Comparison of ENCODE assay signal across 19 mouse cellular contexts in genomic region chr15:93804703-93805102, GRCm38 (mm10).
DNase-seq lines count a peak whose midpoint lies in the region; ATAC-seq and TF ChIP-seq lines count a peak whose summit lies in the region.
"Had no signal": no experiment of that assay in that cellular context is flagged by ENCODE, and none has a peak within 500 bp of the region (broad histone marks: within the 10 kb centered on the region; RNA-seq: fewer than 3 reads in every experiment).

No protein-coding gene starts in this region.

- no peaks in the 10 kb centered on the region for H3K27me3 ChIP-seq in lung, embryonic 15.5 days
- H3K27me3 ChIP-seq in lung, postnatal 0 days (replicated peaks; ENCODE audit: insufficient read depth, low read length): no peaks in the 10 kb centered on the region
- H3K27me3 ChIP-seq: heart, embryonic 12.5 days had no signal

- TF ChIP-seq EP300 in lung, postnatal 0 days (IDR thresholded peaks at IDR 0.05): no peak

- H3K4me1 ChIP-seq in lung, embryonic 15.5 days: peaks cover 3% of the 10 kb centered on the region; the same call in 1 of the 2 replicates
- H3K4me1 ChIP-seq in lung, postnatal 0 days (ENCODE audit: insufficient read depth, low read depth, low read length): no peaks in the 10 kb centered on the region
- H3K4me1 ChIP-seq: embryonic facial prominence, embryonic 10.5 days; forebrain, embryonic 10.5 days; heart, embryonic 12.5 days; hindbrain, embryonic 10.5 days had no signal

- peak; percentile 75; the same call in 1 of the 2 replicates for ATAC-seq in lung, embryonic 15.5 days (ENCODE audit: borderline replicate concordance, extremely low read depth, low FRiP score, low TSS enrichment)
- ATAC-seq in lung, postnatal 0 days: no peak
- ATAC-seq: forebrain, embryonic 14.5 days had no signal

- H3K27ac ChIP-seq in lung, embryonic 15.5 days: no peak overlapping the region
- no peak overlapping the region for H3K27ac ChIP-seq in lung, postnatal 0 days (ENCODE audit: low read length)
- H3K27ac ChIP-seq: embryonic facial prominence, embryonic 10.5 days; forebrain, embryonic 10.5 days; gastrocnemius, adult 2 months; heart, adult 2 months; hindbrain, embryonic 10.5 days; hindbrain, embryonic 14.5 days had no signal

- no peak overlapping the region for H3K4me3 ChIP-seq in lung, embryonic 15.5 days
- H3K4me3 ChIP-seq in lung, postnatal 0 days (ENCODE audit: low read depth, low read length): no peak overlapping the region
- H3K4me3 ChIP-seq: embryonic facial prominence, embryonic 10.5 days; forebrain, embryonic 10.5 days; gastrocnemius, adult 2 months; heart, adult 2 months; heart, embryonic 12.5 days; hindbrain, embryonic 10.5 days had no signal

- no peaks in the 10 kb centered on the region for H3K9me3 ChIP-seq in lung, embryonic 15.5 days
- no peaks in the 10 kb centered on the region for H3K9me3 ChIP-seq in lung, postnatal 0 days (ENCODE audit: low read length)
- H3K9me3 ChIP-seq: embryonic facial prominence, embryonic 10.5 days; forebrain, embryonic 10.5 days; heart, embryonic 12.5 days; hindbrain, embryonic 10.5 days had no signal

- H3K9ac ChIP-seq in lung, embryonic 15.5 days: no peak overlapping the region
- H3K9ac ChIP-seq in lung, postnatal 0 days (replicated peaks; ENCODE audit: low read depth): no peak overlapping the region
- H3K9ac ChIP-seq: heart, embryonic 12.5 days; hindbrain, embryonic 14.5 days had no signal

- WGBS in lung, embryonic 15.5 days: 44% methylated on average over 9 of the region's 9 CpGs
- WGBS in lung, postnatal 0 days: 60% methylated on average over 9 of the region's 9 CpGs

- H3K36me3 ChIP-seq in lung, embryonic 15.5 days: no peaks in the 10 kb centered on the region
- no peaks in the 10 kb centered on the region for H3K36me3 ChIP-seq in lung, postnatal 0 days (ENCODE audit: insufficient read depth, low read length)
- H3K36me3 ChIP-seq: embryonic facial prominence, embryonic 10.5 days; forebrain, embryonic 10.5 days; heart, embryonic 12.5 days; hindbrain, embryonic 10.5 days had no signal

- peak; percentile 18 for DNase-seq in gastrocnemius, postnatal 25 days
- no peak for DNase-seq in gastrocnemius, adult 8-10 months (ENCODE audit: low spot score in 2 of 2)
- DNase-seq in lung, adult 18-20 months: no peak
- DNase-seq in lung, postnatal 0 days (ENCODE audit: low spot score): peak; percentile 36
- DNase-seq in lung, postnatal 4 days: peak; percentile 29 to 62
- DNase-seq in urinary bladder, postnatal 10 days (ENCODE audit: low spot score): no peak
- no peak for DNase-seq in layer of hippocampus, adult 9-11 months
- DNase-seq: adrenal gland, postnatal 10 days; cerebellum, adult 11-12 months; cerebellum, adult 9-10 months; gastrocnemius, adult 2 months; heart, adult 2 months had no signal

- H3K4me2 ChIP-seq in lung, embryonic 15.5 days: no peak overlapping the region
- no peak overlapping the region for H3K4me2 ChIP-seq in lung, postnatal 0 days (replicated peaks; ENCODE audit: low read depth, low read length)
- H3K4me2 ChIP-seq: heart, embryonic 12.5 days; hindbrain, embryonic 14.5 days had no signal

- TF ChIP-seq CTCF in lung, postnatal 0 days (IDR thresholded peaks at IDR 0.05): no peak

Comparison
In these comparisons a context has a peak if more than half of its experiments do, and no peak if none do; other contexts are left out.
1. DNase-seq: peak in gastrocnemius, postnatal 25 days (single experiment), lung, postnatal 0 days (single experiment) and lung, postnatal 4 days (2 of 2); none in gastrocnemius, adult 8-10 months (0 of 2), lung, adult 18-20 months (0 of 2), urinary bladder, postnatal 10 days (single experiment) and layer of hippocampus, adult 9-11 months (single experiment).